ENCODE assay signal across 22 mouse cellular contexts in the genomic region with DNA sequence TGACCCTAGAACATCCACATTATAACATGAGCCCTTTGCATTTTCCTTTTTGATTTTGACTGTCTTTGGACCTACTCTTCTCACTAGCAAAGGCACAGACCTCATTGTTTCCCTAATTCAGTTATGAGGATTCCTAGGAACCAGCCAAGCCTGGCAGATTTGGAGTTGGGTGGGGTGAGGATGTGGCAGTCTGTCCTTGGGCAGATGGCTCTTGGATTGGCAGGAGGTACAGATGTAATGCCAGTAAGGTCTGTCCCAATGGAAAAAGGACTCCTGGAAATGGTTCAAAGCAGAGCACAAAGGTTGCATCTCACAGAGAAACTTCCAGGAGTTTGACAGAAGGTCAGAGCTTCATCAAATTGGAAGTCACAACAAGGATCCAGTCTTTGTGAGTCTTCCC.
DNase-seq lines count a peak whose midpoint lies in the region; ATAC-seq lines count a peak whose summit lies in the region.
"Had no signal": no experiment of that assay in that cellular context is flagged by ENCODE, and none has a peak within 500 bp of the region (broad histone marks: within the 10 kb centered on the region; RNA-seq: fewer than 3 reads in every experiment).

No protein-coding gene starts in this region.

- ATAC-seq in midbrain, embryonic 14.5 days (ENCODE audit: low FRiP score, low TSS enrichment): no peak
- ATAC-seq: activated CD4-positive, CD25-positive, alpha-beta regulatory T cell, adult 4 months; CD4-positive, CD25-positive, alpha-beta regulatory T cell, adult 4 months had no signal

- DNase-seq in heart, adult 11 months: peak; percentile 34
- DNase-seq in heart, postnatal 4 days: no peak
- DNase-seq in layer of hippocampus, postnatal 10 days (ENCODE audit: low spot score in 2 of 2): peak; percentile 16 to 25
- no peak for DNase-seq in layer of hippocampus, adult 18-20 months (ENCODE audit: low spot score in 2 of 2)
- peak; percentile 75 for DNase-seq in Muller cell, postnatal 12 days (ENCODE audit: inconsistent ontology term)
- DNase-seq in midbrain, embryonic 14.5 days: no peak
- DNase-seq: adrenal gland, adult 2 months; adrenal gland, adult 8-10 months; adrenal gland, postnatal 10 days; adrenal gland, postnatal 14 days; adrenal gland, postnatal 25 days; adrenal gland, postnatal 36 days; B cell, adult 2 months; cerebellum, adult 11 months; cerebellum, adult 11-12 months; cerebellum, adult 18-20 months; cerebellum, adult 2 months had no signal

- H3K4me1 ChIP-seq in midbrain, embryonic 14.5 days (ENCODE audit: control insufficient read depth, insufficient read depth, low read length): no peaks in the 10 kb centered on the region

- H3K4me2 ChIP-seq in midbrain, embryonic 14.5 days (ENCODE audit: low read length): no peak overlapping the region

- H3K4me3 ChIP-seq in midbrain, embryonic 14.5 days (replicated peaks; ENCODE audit: low read depth, low read length): no peak overlapping the region

- no peaks in the 10 kb centered on the region for H3K9me3 ChIP-seq in midbrain, embryonic 14.5 days (ENCODE audit: control insufficient read depth, low read length)
- H3K9me3 ChIP-seq: G1E had no signal

- H3K36me3 ChIP-seq in midbrain, embryonic 14.5 days (ENCODE audit: control insufficient read depth, insufficient read depth, low read length): no peaks in the 10 kb centered on the region
- H3K36me3 ChIP-seq: G1E had no signal

- H3K27me3 ChIP-seq in midbrain, embryonic 14.5 days (ENCODE audit: control insufficient read depth, insufficient read depth, low read length): no peaks in the 10 kb centered on the region
- H3K27me3 ChIP-seq: CH12.LX, Patski had no signal

- no peak overlapping the region for H3K9ac ChIP-seq in midbrain, embryonic 14.5 days (replicated peaks; ENCODE audit: low read length)

- H3K27ac ChIP-seq in midbrain, embryonic 14.5 days (replicated peaks; ENCODE audit: low read depth, low read length): no peak overlapping the region

Comparison
In these comparisons a context has a peak if more than half of its experiments do, and no peak if none do; other contexts are left out.
1. DNase-seq: peak in heart, adult 11 months (single experiment), layer of hippocampus, postnatal 10 days (2 of 2) and Muller cell, postnatal 12 days (single experiment); none in heart, postnatal 4 days (single experiment), layer of hippocampus, adult 18-20 months (0 of 2) and midbrain, embryonic 14.5 days (single experiment).